Mouse (Mus musculus) C2C12 (cell line): Measurements from ENCODE around the gene Nfic. TPM values are rescaled to one million over a fixed set of nuclear protein-coding genes. Genes with fewer than 3 reads are reported as not detected.

Source experiments
- H3K27me3 ChIP-seq: one replicate; pipeline ENCODE4 v1.6.1; 2011; ENCODE audit not compliant: control insufficient read depth, insufficient read depth, insufficient read length
- H3K36me3 ChIP-seq: one replicate; pipeline ENCODE4 v1.6.1; 2011; ENCODE audit not compliant: control insufficient read depth, insufficient read depth
- H3K4me3 ChIP-seq: one replicate; pipeline ENCODE4 v1.5.1; 2011; ENCODE audit warnings: mild to moderate bottlenecking, control low read depth; ENCODE audit not compliant: poor library complexity, insufficient read depth, severe bottlenecking
- H3K79me2 ChIP-seq: one replicate; pipeline ENCODE4 v1.6.1; 2011; ENCODE audit not compliant: control insufficient read depth, insufficient read depth
- H3K79me3 ChIP-seq: one replicate; pipeline ENCODE4 v1.6.1; 2011; ENCODE audit warnings: low read depth, control low read depth
- H3ac ChIP-seq: one replicate; pipeline ENCODE3; 2011; ENCODE audit warnings: low read depth; ENCODE audit not compliant: control insufficient read depth, insufficient read length
- CEBPB ChIP-seq: IDR thresholded peaks from one replicate; pipeline ENCODE4 v1.6.1; 2011; ENCODE audit warnings: low read depth, mild to moderate bottlenecking, control low read depth, moderate library complexity
- CTCF ChIP-seq: IDR thresholded peaks from one replicate; pipeline ENCODE4 v1.5.1; 2011; ENCODE audit not compliant: control insufficient read depth, insufficient read depth, insufficient read length
- FOSL1 ChIP-seq: IDR thresholded peaks from one replicate; pipeline ENCODE4 v1.8.0; 2011; ENCODE audit warnings: mild to moderate bottlenecking, low read length; ENCODE audit not compliant: poor library complexity, insufficient read depth, severe bottlenecking
- MAX ChIP-seq: IDR thresholded peaks from one replicate; pipeline ENCODE4 v1.6.1; 2011; ENCODE audit warnings: mild to moderate bottlenecking, control low read depth
- MYOD1 ChIP-seq: IDR thresholded peaks from one replicate; pipeline ENCODE4 v1.6.1; 2011; ENCODE audit warnings: low read depth; ENCODE audit not compliant: control insufficient read depth, insufficient read length
- MYOG ChIP-seq: IDR thresholded peaks from one replicate; pipeline ENCODE4 v1.6.1; 2011; ENCODE audit not compliant: control insufficient read depth, insufficient read length; ENCODE audit errors: extremely low read depth
- USF1 ChIP-seq: IDR thresholded peaks from one replicate; pipeline ENCODE4 v1.6.1; 2011; ENCODE audit warnings: low read depth, mild to moderate bottlenecking, control low read depth, moderate library complexity
- polyA plus RNA-seq: library from polyadenylated mRNA; unstranded; fragments of >200 nt; fragmentation: generic; extraction: Trizol; gene quantifications from one replicate; pipeline ENCODE4 v1.2.1, GENCODE M21; 2012; ENCODE audit warnings: missing spikeins

Gene Nfic
- polyA plus RNA-seq, 1 experiment: 86.7 TPM

DNA sequence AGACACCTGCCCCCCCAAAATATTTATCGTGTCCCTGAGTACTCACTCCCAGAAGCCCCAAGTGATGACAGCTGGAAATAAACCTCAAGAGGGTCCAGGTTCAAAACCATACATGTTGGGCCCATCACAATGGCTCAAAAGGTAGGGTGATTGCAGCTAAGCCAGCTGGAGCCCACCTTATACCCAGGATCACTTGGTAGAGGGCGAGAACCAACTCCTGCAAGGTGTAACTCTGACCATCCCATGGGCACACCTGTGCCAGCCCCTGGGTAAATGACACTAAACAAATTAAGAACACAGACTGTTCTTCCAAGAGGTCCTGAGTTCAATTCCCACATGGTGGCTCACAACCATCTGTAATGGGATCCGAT lies 76.3 kb downstream of the Nfic start:
- H3ac ChIP-seq: peak overlapping the region; percentile 51

DNA sequence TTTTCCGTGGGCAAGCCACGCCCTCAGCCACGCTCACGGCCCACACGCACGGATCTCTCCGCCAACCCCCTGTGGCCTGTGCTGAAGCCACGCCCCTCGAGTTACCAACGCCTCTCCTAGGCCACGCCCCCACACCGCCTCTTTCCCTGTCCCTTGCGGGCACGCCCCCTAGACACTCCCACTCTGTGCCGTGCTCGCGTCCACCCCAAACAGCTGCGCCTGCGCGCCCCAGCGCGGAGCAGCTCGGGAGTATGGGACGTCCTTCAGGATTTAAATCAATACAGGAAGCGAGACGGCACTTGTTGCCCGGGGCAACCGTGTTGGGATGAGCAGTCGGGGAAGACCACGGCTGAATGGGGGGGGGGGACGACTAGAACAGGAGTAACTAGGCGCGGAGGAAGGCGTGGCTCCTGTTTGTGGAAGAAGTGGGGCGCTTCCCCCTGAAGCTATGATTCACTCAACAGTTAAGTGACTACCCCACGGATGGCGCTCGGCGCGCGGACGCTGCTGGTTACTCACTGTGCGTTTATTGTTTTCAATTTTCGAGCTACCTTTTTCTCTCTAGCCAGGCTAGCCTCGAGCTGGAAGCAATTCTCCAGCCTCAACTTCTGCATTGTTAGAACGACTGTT lies 76.8 kb downstream of the Nfic start:
- Histone ChIP-seq H3K27me3 (no peaks in the 10 kb centered on the region), H3K4me3 (peak overlapping the region; percentile 97), H3K36me3 (peaks cover 29% of the 10 kb centered on the region), H3K79me3 (peaks cover 42% of the 10 kb centered on the region), H3K79me2 (peaks cover 46% of the 10 kb centered on the region), H3ac (peak overlapping the region; percentile 51)
- TF ChIP-seq MAX (no peak), USF1 (no peak), CTCF (no peak), FOSL1 (peak; percentile 10)

More for the DNA sequence above, 76.3 kb downstream of the Nfic start:
- peaks cover 41% of the 10 kb centered on the region for H3K79me2 ChIP-seq
- peak overlapping the region; percentile 36 for H3K4me3 ChIP-seq
- no peaks in the 10 kb centered on the region for H3K27me3 ChIP-seq
- peaks cover 24% of the 10 kb centered on the region for H3K36me3 ChIP-seq
- peaks cover 37% of the 10 kb centered on the region for H3K79me3 ChIP-seq
- TF ChIP-seq CEBPB (no peak), FOSL1 (no peak), MYOG (no peak), MAX (no peak), CTCF (no peak), USF1 (no peak), MYOD1 (no peak)

DNA sequence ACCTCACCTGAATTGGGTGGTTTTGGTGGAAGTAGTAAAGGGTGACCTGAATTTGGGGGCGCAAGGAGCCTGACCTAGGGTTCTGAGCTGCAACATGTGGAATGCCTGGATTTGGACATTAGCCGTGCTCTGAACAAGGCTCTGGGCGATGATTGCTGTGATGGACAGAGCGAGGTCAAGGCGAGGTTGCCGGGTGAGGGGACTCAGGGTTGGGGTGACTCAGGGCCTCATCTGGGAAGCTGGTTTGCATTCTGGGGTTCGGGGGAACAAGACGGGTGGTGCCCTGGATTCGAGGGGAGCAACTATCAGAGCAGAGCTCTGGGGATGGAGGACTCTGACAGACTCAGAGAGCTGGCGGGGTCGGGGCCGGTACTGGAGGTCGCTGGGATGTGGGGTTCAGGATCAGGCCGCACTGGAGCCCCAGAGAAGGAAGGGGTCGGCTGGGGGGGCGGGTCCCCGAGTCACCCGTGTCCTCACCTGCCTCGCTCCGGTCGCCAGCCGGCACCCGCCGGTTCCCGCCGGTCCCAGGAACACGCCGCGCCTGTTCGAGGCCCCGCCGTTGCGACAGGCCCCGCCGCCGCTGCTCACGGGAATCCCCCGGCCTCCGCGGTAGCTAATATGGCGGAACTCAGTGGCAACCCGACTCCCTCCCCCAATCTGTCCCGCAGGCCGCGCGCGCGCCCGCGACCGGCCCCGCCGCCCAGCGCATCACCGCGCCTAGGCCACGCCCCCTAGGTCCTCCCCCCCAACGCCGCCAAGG lies 77.5 kb downstream of the Nfic start, which contains the start of gene Fzr1:
Fzr1 (minus strand) TSS at position 724 of the 760 bp plus-strand sequence.
- peak within 1 kb of the TSS; percentile 96 for H3ac ChIP-seq
- TF ChIP-seq MYOD1: no peak
- peaks cover 49% of the 10 kb centered on the region for H3K79me3 ChIP-seq
- peak within 1 kb of the TSS; percentile 97 for H3K4me3 ChIP-seq
- no peaks in the 10 kb centered on the region for H3K27me3 ChIP-seq
- peaks cover 53% of the 10 kb centered on the region for H3K79me2 ChIP-seq
- H3K36me3 ChIP-seq: peaks cover 36% of the 10 kb centered on the region

DNA sequence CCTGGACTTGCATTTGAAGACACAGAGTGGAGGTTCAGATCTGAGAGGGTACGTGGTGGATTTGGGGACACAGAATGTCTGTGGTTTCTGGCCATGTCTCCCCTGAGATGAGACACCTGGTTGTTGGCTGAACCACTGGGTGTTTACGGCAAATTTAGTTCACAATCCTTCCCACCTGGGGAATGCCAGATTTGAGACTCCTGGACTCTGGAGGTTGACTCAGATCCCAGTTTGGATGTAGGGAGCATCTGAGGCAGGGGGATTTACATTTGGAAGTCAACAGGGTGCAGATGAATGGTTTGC lies 78.1 kb downstream of the Nfic start:
- H3ac ChIP-seq: peak overlapping the region; percentile 96
- H3K36me3 ChIP-seq: peaks cover 43% of the 10 kb centered on the region
- no peaks in the 10 kb centered on the region for H3K27me3 ChIP-seq
- peaks cover 52% of the 10 kb centered on the region for H3K79me3 ChIP-seq
- H3K4me3 ChIP-seq: peak overlapping the region; percentile 97
- peaks cover 60% of the 10 kb centered on the region for H3K79me2 ChIP-seq
- no peak for TF ChIP-seq MYOG
- no peak for TF ChIP-seq MAX
- no peak for TF ChIP-seq MYOD1

GRCm38 (mm10) chr10:81376561-81377361 lies 78.7 kb downstream of the Nfic start:
- Histone ChIP-seq H3K79me3 (peaks cover 55% of the 10 kb centered on the region), H3K79me2 (peaks cover 66% of the 10 kb centered on the region), H3K36me3 (peaks cover 46% of the 10 kb centered on the region), H3K27me3 (no peaks in the 10 kb centered on the region), H3K4me3 (peak overlapping the region; percentile 97), H3ac (peak overlapping the region; percentile 96)
- TF ChIP-seq CTCF: no peak
- TF ChIP-seq MYOD1: no peak
- TF ChIP-seq MYOG: no peak

GRCm38 (mm10) chr10:81375322-81375721 lies 80.1 kb downstream of the Nfic start:
- Histone ChIP-seq H3K36me3 (peaks cover 48% of the 10 kb centered on the region), H3K4me3 (no peak overlapping the region), H3ac (no peak overlapping the region), H3K79me2 (peaks cover 72% of the 10 kb centered on the region), H3K27me3 (no peaks in the 10 kb centered on the region), H3K79me3 (peaks cover 55% of the 10 kb centered on the region)
- no peak for TF ChIP-seq CTCF
- no peak for TF ChIP-seq FOSL1
- no peak for TF ChIP-seq MYOD1
- no peak for TF ChIP-seq MAX
